Mouse (Mus musculus) CH12.LX (cell line): ENCODE data around the gene Pax6. TPM values are rescaled to one million over a fixed set of nuclear protein-coding genes. Genes with fewer than 3 reads are reported as not detected.

Experiments
- DNase-seq: peaks from one replicate; pipeline ENCODE4 v3.0.0-alpha.2; 2013; ENCODE audit errors: extremely low read depth
- H3K27ac ChIP-seq: 2 replicates; pipeline ENCODE4 v1.5.1; 2012; ENCODE audit warnings: low read depth, mild to moderate bottlenecking, control low read depth, moderate library complexity; ENCODE audit not compliant: insufficient read depth
- H3K27me3 ChIP-seq: replicated peaks from 2 replicates; pipeline ENCODE3; 2012; ENCODE audit warnings: inconsistent platforms
- H3K36me3 ChIP-seq, 2 experiments: replicated peaks in 1 of 2; 2 replicates each; pipeline versions ENCODE3 to v1.6.1; 2012; ENCODE audit warnings: inconsistent platforms in 1 of 2, low read length in 1 of 2, mild to moderate bottlenecking in 1 of 2, mixed read lengths in 1 of 2, moderate library complexity in 1 of 2; ENCODE audit not compliant: control insufficient read depth in 1 of 2, insufficient read depth in 1 of 2
- H3K4me1 ChIP-seq, 2 experiments: 2 replicates each; pipeline ENCODE4 v1.6.1; 2012; ENCODE audit warnings: inconsistent platforms in 1 of 2, moderate library complexity in 1 of 2; ENCODE audit not compliant: insufficient read depth in 2 of 2, control insufficient read depth in 1 of 2
- H3K4me2 ChIP-seq: 2 replicates; pipeline ENCODE4 v1.6.1; 2012; ENCODE audit warnings: low read depth, mild to moderate bottlenecking, control low read depth; ENCODE audit not compliant: poor library complexity, insufficient read depth, severe bottlenecking
- H3K4me3 ChIP-seq, 3 experiments: fragments of 150-350 bp in 1 of 3; sonication (generic) in 1 of 3; replicated peaks in 1 of 3; 2 replicates each; pipeline versions ENCODE3 to v1.5.1; 2011 to 2012; ENCODE audit warnings: low read depth in 2 of 3, low read length in 2 of 3, mild to moderate bottlenecking in 2 of 3, moderate library complexity in 2 of 3, control low read depth in 1 of 3, improper control_type of control experiment in 1 of 3, inconsistent platforms in 1 of 3, mixed read lengths in 1 of 3; ENCODE audit not compliant: poor library complexity in 1 of 3
- H3K79me2 ChIP-seq: replicated peaks from 2 replicates; pipeline ENCODE4 v1.6.1; 2012; ENCODE audit warnings: mild to moderate bottlenecking, moderate library complexity; ENCODE audit not compliant: control insufficient read depth, poor library complexity, insufficient read depth, severe bottlenecking; ENCODE audit errors: extremely low read depth
- H3K9ac ChIP-seq: 2 replicates; pipeline ENCODE4 v1.6.1; 2012; ENCODE audit warnings: low read depth, mild to moderate bottlenecking, control low read depth, moderate library complexity; ENCODE audit not compliant: insufficient read depth
- H3K9me3 ChIP-seq: replicated peaks from 2 replicates; pipeline ENCODE3; 2012; ENCODE audit warnings: low read length, inconsistent platforms, mixed read lengths
- CHD1 ChIP-seq: IDR thresholded peaks from 2 replicates; pipeline ENCODE4 v1.6.1; 2012; ENCODE audit warnings: low read depth, low read length, improper control_type of control experiment, inconsistent platforms
- CHD2 ChIP-seq: IDR thresholded peaks from 2 replicates; pipeline ENCODE4 v1.6.1; 2011; ENCODE audit warnings: low read length, improper control_type of control experiment
- E2F4 ChIP-seq: IDR thresholded peaks from 2 replicates; pipeline ENCODE4 v1.6.1; 2011; ENCODE audit warnings: low read depth, low read length, improper control_type of control experiment; ENCODE audit not compliant: insufficient replicate concordance
- ELF1 ChIP-seq: IDR thresholded peaks from 2 replicates; pipeline ENCODE4 v1.6.1; 2014; ENCODE audit warnings: low read depth, mild to moderate bottlenecking, inconsistent platforms, low read length, improper control_type of control experiment
- EP300 ChIP-seq: IDR thresholded peaks from 2 replicates; pipeline ENCODE4 v1.6.1; 2011; ENCODE audit warnings: low read length, improper control_type of control experiment
- ETS1 ChIP-seq: conservative IDR thresholded peaks from 2 replicates; pipeline ENCODE4 v1.6.1; 2012; ENCODE audit warnings: low read depth, mild to moderate bottlenecking, inconsistent platforms, low read length, improper control_type of control experiment, moderate library complexity
- IRF4 ChIP-seq: IDR thresholded peaks from 2 replicates; pipeline ENCODE4 v1.6.1; 2014; ENCODE audit warnings: low read depth, mild to moderate bottlenecking, inconsistent platforms, low read length, improper control_type of control experiment
- MAFK ChIP-seq: IDR thresholded peaks from 2 replicates; pipeline ENCODE4 v1.6.1; 2011; ENCODE audit warnings: low read length, improper control_type of control experiment; ENCODE audit not compliant: insufficient replicate concordance
- MAZ ChIP-seq: IDR thresholded peaks from 2 replicates; pipeline ENCODE4 v1.6.1; 2012; ENCODE audit warnings: low read depth, mild to moderate bottlenecking, inconsistent platforms, low read length, improper control_type of control experiment, moderate library complexity
- MEF2A ChIP-seq: IDR thresholded peaks from 2 replicates; pipeline ENCODE4 v1.6.1; 2014; ENCODE audit warnings: low read depth, mild to moderate bottlenecking, inconsistent platforms, low read length, improper control_type of control experiment, borderline replicate concordance
- MXI1 ChIP-seq: IDR thresholded peaks from 2 replicates; pipeline ENCODE4 v1.6.1; 2011; ENCODE audit warnings: mild to moderate bottlenecking, low read depth, low read length, improper control_type of control experiment
- NRF1 ChIP-seq: IDR thresholded peaks from 2 replicates; pipeline ENCODE4 v1.6.1; 2014; ENCODE audit warnings: low read depth, mild to moderate bottlenecking, inconsistent platforms, low read length, improper control_type of control experiment, moderate library complexity
- POLR2A ChIP-seq: IDR thresholded peaks from 2 replicates; pipeline ENCODE4 v1.6.1; 2011; ENCODE audit warnings: low read depth, mild to moderate bottlenecking, improper control_type of control experiment, low read length
- POLR2AphosphoS2 ChIP-seq: IDR thresholded peaks from 2 replicates; pipeline ENCODE4 v1.6.1; 2011; ENCODE audit warnings: low read depth, low read length, improper control_type of control experiment
- RCOR1 ChIP-seq: conservative IDR thresholded peaks from 2 replicates; pipeline ENCODE4 v1.6.1; 2012; ENCODE audit warnings: low read depth, mild to moderate bottlenecking, inconsistent platforms, low read length, improper control_type of control experiment
- SMC3 ChIP-seq: IDR thresholded peaks from 2 replicates; pipeline ENCODE4 v1.6.1; 2011; ENCODE audit warnings: low read depth, low read length, improper control_type of control experiment
- UBTF ChIP-seq: IDR thresholded peaks from 2 replicates; pipeline ENCODE4 v1.6.1; 2012; ENCODE audit warnings: low read depth, mild to moderate bottlenecking, inconsistent platforms, low read length, improper control_type of control experiment, moderate library complexity
- ZC3H11A ChIP-seq: IDR thresholded peaks from 2 replicates; pipeline ENCODE4 v1.6.1; 2012; ENCODE audit warnings: low read depth, mild to moderate bottlenecking, inconsistent platforms, low read length, improper control_type of control experiment
- ZMIZ1 ChIP-seq: IDR thresholded peaks from 2 replicates; pipeline ENCODE4 v1.6.1; 2012; ENCODE audit warnings: low read depth, mild to moderate bottlenecking, inconsistent platforms, low read length, improper control_type of control experiment
- ZNF384 ChIP-seq: IDR thresholded peaks from 2 replicates; pipeline ENCODE4 v1.6.1; 2012; ENCODE audit warnings: low read depth, low read length, improper control_type of control experiment, inconsistent platforms
- dilution Hi-C: fragments of 300-500 bp; cut with MboI; formaldehyde crosslinking; loops from 2 replicates; pipeline ENCODE4 v1.14.3; 2020; ENCODE audit warnings: low sequenced_read_pairs; ENCODE audit not compliant: extremely low pct_unique_long_range_greater_than_20kb, extremely low pct_ligation_motif_present
- in situ Hi-C: fragments of 300-500 bp; cut with MboI; formaldehyde crosslinking; loops from 3 replicates; pipeline ENCODE4 v1.14.3; 2019; ENCODE audit warnings: low sequenced_read_pairs, low pct_ligation_motif_present, low pct_unique_long_range_greater_than_20kb, mixed read lengths
- polyA plus RNA-seq: library from polyadenylated mRNA; unstranded; fragments of >175 nt; gene quantifications from 2 replicates; pipeline ENCODE4 v1.2.1, GENCODE M21; 2012; ENCODE audit warnings: low read depth; ENCODE audit not compliant: insufficient read length
- total RNA-seq, 2 experiments: library from RNA; depleted of rRNA; stranded (reverse); fragments of 300-350 nt in 1 of 2; fragments of >200 nt in 1 of 2; gene quantifications; 2 replicates each; pipeline ENCODE4 v1.2.3; 2012 to 2014

The Pax6 gene
- 0.30 and 0.34 TPM in 2 replicates for total RNA-seq (2012; rRNA removed)
- not detected in 2 replicates for total RNA-seq (2014; rRNA removed)
- polyA plus RNA-seq: 0.17 TPM in 1 of 2 replicates, not detected in the other

DNA sequence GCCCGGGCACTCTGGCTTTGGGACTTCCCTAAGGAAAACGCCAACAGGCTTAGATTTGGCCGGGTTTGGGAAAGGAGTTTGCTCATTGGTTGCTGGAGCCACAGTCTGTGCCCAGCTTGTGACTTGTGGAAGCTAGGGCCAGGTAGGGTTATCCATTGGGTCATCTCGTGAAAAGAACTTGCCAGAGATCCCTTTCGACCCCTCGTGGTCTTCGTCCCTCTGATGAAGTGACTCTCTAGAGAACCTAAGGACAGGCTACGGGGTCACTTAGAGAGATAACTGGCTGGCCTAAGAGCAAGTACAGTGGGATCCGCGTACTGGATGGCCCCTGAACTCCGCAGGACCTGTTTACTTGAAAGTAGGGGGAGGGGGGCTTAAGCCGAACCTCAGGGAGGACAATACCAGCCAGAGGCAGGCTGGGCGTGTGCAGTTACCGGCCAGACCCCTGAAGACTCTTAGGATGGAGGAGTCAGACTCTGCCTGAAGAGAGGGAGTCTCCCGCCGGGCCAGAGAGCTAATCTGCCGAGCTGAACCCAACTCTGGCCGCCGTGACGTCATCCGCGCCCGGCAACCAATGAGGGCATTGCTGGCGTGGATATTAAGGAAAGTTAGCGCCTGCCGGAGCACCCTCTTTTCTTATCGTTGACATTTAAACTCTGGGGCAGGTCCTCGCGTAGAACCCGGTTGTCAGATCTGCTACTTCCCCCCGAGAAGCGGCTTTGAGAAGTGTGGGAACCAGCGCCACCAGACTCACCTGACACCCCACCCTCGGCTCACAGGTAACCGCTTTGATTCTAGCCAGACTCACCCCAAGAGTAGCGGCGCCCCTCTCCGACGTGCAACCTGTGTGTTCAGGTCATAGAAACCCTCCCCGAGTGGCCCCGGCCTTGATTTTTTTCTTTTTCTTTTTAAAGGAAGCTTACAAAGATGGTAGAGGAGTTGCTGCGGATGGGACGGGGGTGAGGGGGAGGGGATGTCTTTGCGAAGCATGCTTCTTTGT is at the start of gene Pax6:
TSS of gene Pax6 (plus strand) at position 630 of the 1,000 bp plus-strand sequence.
- Histone ChIP-seq H3K4me3 (no peak within 1 kb of the TSS), H3K36me3 (no peaks in the 10 kb centered on the region), H3K27me3 (peaks cover 61% of the 10 kb centered on the region), H3K79me2 (no peaks in the 10 kb centered on the region), H3K4me1 (no peaks in the 10 kb centered on the region), H3K4me2 (no peak within 1 kb of the TSS), H3K27ac (no peak within 1 kb of the TSS), H3K9ac (no peak within 1 kb of the TSS), H3K9me3 (peaks cover 3% of the 10 kb centered on the region)
- no peak for DNase-seq
- in situ Hi-C loops: no loop called here
- no peak for TF ChIP-seq MAFK
- TF ChIP-seq MAZ: no peak
- no peak for TF ChIP-seq ZMIZ1
- TF ChIP-seq ZNF384: no peak
- TF ChIP-seq ELF1: no peak
- no peak for TF ChIP-seq E2F4
- TF ChIP-seq MEF2A: no peak
- no peak for TF ChIP-seq CHD2
- TF ChIP-seq RCOR1: no peak
- no peak for TF ChIP-seq ZC3H11A
- no peak for TF ChIP-seq ETS1
- TF ChIP-seq NRF1: no peak
- dilution Hi-C loops: no loop called here

DNA sequence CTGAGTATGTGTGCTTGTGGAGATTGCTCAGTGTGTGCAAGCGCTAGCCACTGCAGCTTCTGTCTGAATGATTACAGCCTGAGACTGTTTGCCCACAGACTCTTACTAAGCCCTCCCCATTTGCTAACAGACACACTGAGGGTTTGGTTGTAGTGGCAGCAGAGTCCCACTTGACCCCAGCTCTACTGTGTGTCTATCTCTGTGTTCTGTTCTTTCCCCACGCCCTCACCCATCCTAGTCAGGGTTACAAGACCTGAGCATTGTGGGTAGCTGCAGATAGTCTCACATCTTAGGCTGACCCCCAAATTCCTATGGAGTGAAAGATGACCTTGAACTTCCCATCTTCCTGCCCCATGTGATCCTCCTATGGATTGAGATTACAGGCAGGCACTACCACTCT is 19.8 kb upstream of the Pax6 start:
- H3K4me2 ChIP-seq: no peak overlapping the region
- no peak overlapping the region for H3K9ac ChIP-seq
- no peak overlapping the region for H3K27ac ChIP-seq
- no peak overlapping the region for H3K4me3 ChIP-seq
- dilution Hi-C loops: no loop called here
- DNase-seq: no peak
- in situ Hi-C loops: no loop called here
- no peaks in the 10 kb centered on the region for H3K79me2 ChIP-seq
- H3K27me3 ChIP-seq: no peaks in the 10 kb centered on the region
- no peaks in the 10 kb centered on the region for H3K9me3 ChIP-seq
- no peaks in the 10 kb centered on the region for H3K36me3 ChIP-seq
- TF ChIP-seq EP300: no peak
- TF ChIP-seq MEF2A: no peak
- no peak for TF ChIP-seq MXI1
- TF ChIP-seq IRF4: no peak
- no peak for TF ChIP-seq SMC3
- no peak for TF ChIP-seq POLR2AphosphoS2
- no peak for TF ChIP-seq CHD1
- TF ChIP-seq RCOR1: no peak
- no peak for TF ChIP-seq CHD2
- TF ChIP-seq POLR2A: no peak
- TF ChIP-seq UBTF: no peak
- H3K4me1 ChIP-seq: no peaks in the 10 kb centered on the region
